14 mouse cellular contexts compared by ENCODE assay signal in genomic region chr5:102328197-102328784, GRCm38 (mm10).
DNase-seq lines count a peak whose midpoint lies in the region; ATAC-seq lines count a peak whose summit lies in the region.
"Had no signal": no experiment of that assay in that cellular context is flagged by ENCODE, and none has a peak within 500 bp of the region (broad histone marks: within the 10 kb centered on the region; RNA-seq: fewer than 3 reads in every experiment).

No protein-coding gene starts in this region.

- H3K27me3 ChIP-seq in forebrain, embryonic 13.5 days: no peaks in the 10 kb centered on the region
- no peaks in the 10 kb centered on the region for H3K27me3 ChIP-seq in forebrain, embryonic 10.5 days (ENCODE audit: poor library complexity, severe bottlenecking)
- H3K27me3 ChIP-seq in heart, embryonic 11.5 days (ENCODE audit: control insufficient read depth, insufficient read depth, low read length): no peaks in the 10 kb centered on the region
- H3K27me3 ChIP-seq: liver, embryonic 15.5 days had no signal

- H3K4me2 ChIP-seq in forebrain, embryonic 13.5 days: no peak overlapping the region
- H3K4me2 ChIP-seq in heart, embryonic 11.5 days: no peak overlapping the region
- H3K4me2 ChIP-seq: liver, embryonic 15.5 days had no signal

- intact Hi-C loops in heart, postnatal 14 days (cut with DNase I): no loop called here

- 51% methylated on average over 2 of the region's 2 CpGs for WGBS in forebrain, embryonic 13.5 days
- 77% methylated on average over 2 of the region's 2 CpGs for WGBS in forebrain, embryonic 10.5 days
- 78% methylated on average over 2 of the region's 2 CpGs for WGBS in heart, embryonic 11.5 days (ENCODE audit: insufficient replicate concordance)

- no peaks in the 10 kb centered on the region for H3K36me3 ChIP-seq in forebrain, embryonic 13.5 days (ENCODE audit: poor library complexity, severe bottlenecking)
- no peaks in the 10 kb centered on the region for H3K36me3 ChIP-seq in forebrain, embryonic 10.5 days (replicated peaks)
- H3K36me3 ChIP-seq in heart, embryonic 11.5 days (ENCODE audit: control insufficient read depth, insufficient read depth, low read length): no peaks in the 10 kb centered on the region
- H3K36me3 ChIP-seq: G1E; liver, embryonic 15.5 days had no signal

- H3K9me3 ChIP-seq in forebrain, embryonic 13.5 days (replicated peaks): no peaks in the 10 kb centered on the region
- no peaks in the 10 kb centered on the region for H3K9me3 ChIP-seq in forebrain, embryonic 10.5 days
- H3K9me3 ChIP-seq in heart, embryonic 11.5 days (replicated peaks; ENCODE audit: control insufficient read depth, low read length): no peaks in the 10 kb centered on the region
- H3K9me3 ChIP-seq: liver, embryonic 15.5 days had no signal

- H3K4me1 ChIP-seq in forebrain, embryonic 13.5 days: no peaks in the 10 kb centered on the region
- no peaks in the 10 kb centered on the region for H3K4me1 ChIP-seq in forebrain, embryonic 10.5 days
- H3K4me1 ChIP-seq in heart, embryonic 11.5 days (ENCODE audit: control insufficient read depth, insufficient read depth, low read length): no peaks in the 10 kb centered on the region
- H3K4me1 ChIP-seq: liver, embryonic 15.5 days had no signal

- H3K4me3 ChIP-seq in forebrain, embryonic 13.5 days: no peak overlapping the region
- H3K4me3 ChIP-seq in forebrain, embryonic 10.5 days: no peak overlapping the region
- H3K4me3 ChIP-seq in heart, embryonic 11.5 days (ENCODE audit: low read depth, low read length): no peak overlapping the region
- H3K4me3 ChIP-seq: liver, embryonic 15.5 days had no signal

- DNase-seq in forebrain, embryonic 10.5 days (ENCODE audit: extremely low spot score, low spot score): no peak
- peak; percentile 78 for DNase-seq in brain, embryonic 18.5 days (ENCODE audit: low read depth, low spot score)
- DNase-seq in layer of hippocampus, adult 8-10 months (ENCODE audit: low spot score in 2 of 2): peak; percentile 33 to 57
- peak; percentile 48 for DNase-seq in right cerebral cortex, adult 18-20 months
- no peak for DNase-seq in heart, postnatal 14 days
- DNase-seq in urinary bladder, postnatal 25 days (ENCODE audit: low spot score): no peak
- DNase-seq: B cell, adult 2 months; heart, adult 11 months; kidney, adult 11 months; thymus, postnatal 25 days had no signal

- peak; percentile 88; the same call in 1 of the 2 replicates for ATAC-seq in forebrain, embryonic 13.5 days
- ATAC-seq in heart, embryonic 11.5 days (replicated peaks; ENCODE audit: insufficient number of reproducible peaks, low FRiP score, low TSS enrichment): no peak

- no peak overlapping the region for H3K27ac ChIP-seq in forebrain, embryonic 13.5 days
- no peak overlapping the region for H3K27ac ChIP-seq in forebrain, embryonic 10.5 days
- H3K27ac ChIP-seq in heart, embryonic 11.5 days (ENCODE audit: low read depth, low read length): no peak overlapping the region
- H3K27ac ChIP-seq: liver, embryonic 15.5 days had no signal

- no peak overlapping the region for H3K9ac ChIP-seq in forebrain, embryonic 13.5 days
- H3K9ac ChIP-seq in heart, embryonic 11.5 days (ENCODE audit: low read depth, low read length): no peak overlapping the region
- H3K9ac ChIP-seq: liver, embryonic 15.5 days had no signal

Comparison
In these comparisons a context has a peak if more than half of its experiments do, and no peak if none do; other contexts are left out.
1. DNase-seq: peak in brain, embryonic 18.5 days (single experiment), layer of hippocampus, adult 8-10 months (2 of 2) and right cerebral cortex, adult 18-20 months (single experiment); none in forebrain, embryonic 10.5 days (single experiment), heart, postnatal 14 days (0 of 2) and urinary bladder, postnatal 25 days (single experiment).